Mouse (Mus musculus) intestine, embryonic 16.5 days (tissue): Measurements from ENCODE around the gene Arhgap6. TPM values are rescaled to one million over a fixed set of nuclear protein-coding genes. Genes with fewer than 3 reads are reported as not detected.

Experiments used
- polyA plus RNA-seq: library from polyadenylated mRNA; unstranded; fragments of >200 nt; fragmentation: Nextera tagmentation; extraction: Ambion mirVana; gene quantifications from 2 replicates; pipeline ENCODE4 v1.2.1, GENCODE M21; 2015

The Arhgap6 gene
- polyA plus RNA-seq, 1 experiment from 2014 or later: 4.0 TPM

Other genes starting within 250 kb of the Arhgap6 start
- 0.13 and 0.18 TPM in 2 replicates for gene Frmpd4, start 217.9 kb upstream of the Arhgap6 start, polyA plus RNA-seq
- 33.9 and 34.6 TPM in 2 replicates for gene Msl3, start 121.2 kb upstream of the Arhgap6 start, polyA plus RNA-seq